Mouse (Mus musculus) kidney, adult 2 months (tissue): ENCODE measurements at regions not wholly inside any gene's neighbourhood (a gene's known extent, or its start where the extent isn't known, plus 50 kb on each side); places are given as distances from the start of the nearest gene placed in this dataset.

Source experiments
- CTCF ChIP-seq: fragments of 200-500 bp; conservative IDR thresholded peaks from 2 replicates; pipeline ENCODE4 v1.5.1; 2011; ENCODE audit warnings: low read depth, mild to moderate bottlenecking, control low read depth, low read length, moderate library complexity, mixed read lengths; ENCODE audit not compliant: insufficient read depth, insufficient read length
- POLR2A ChIP-seq: fragments of 200-500 bp; IDR thresholded peaks from one replicate; pipeline ENCODE4 v1.6.1; 2011; ENCODE audit warnings: low read depth, low read length, control low read depth

DNA sequence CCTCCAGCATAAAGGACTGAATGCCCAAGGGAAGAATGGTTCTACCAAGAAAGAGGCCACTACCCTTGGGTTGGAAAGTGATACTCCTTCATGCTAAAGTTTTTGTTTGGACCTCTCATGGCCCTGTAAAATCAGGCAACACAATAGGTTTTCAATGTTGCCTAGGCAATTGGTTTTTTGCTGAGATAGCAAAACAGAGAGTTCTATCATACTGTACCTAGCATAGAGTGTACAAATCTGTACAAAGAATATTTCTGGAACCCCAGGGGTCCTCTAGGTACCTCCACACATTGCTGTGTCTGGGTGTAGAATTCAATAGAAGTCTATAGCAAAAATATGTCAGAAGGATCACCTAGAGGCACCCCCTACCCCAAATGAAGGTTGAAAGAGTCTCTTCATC lies 483.4 kb upstream of the Kif2a start:
- no peak for TF ChIP-seq CTCF
- TF ChIP-seq POLR2A: no peak
